Mouse (Mus musculus): ENCODE data around the gene Rab3gap2. TPM values are rescaled to one million over a fixed set of nuclear protein-coding genes. Genes with fewer than 3 reads are reported as not detected.

Rab3gap2 gene
- polyA plus RNA-seq, 1 experiment from 2014 or later = 12.0 TPM

GRCm38 (mm10) chr1:185201994-185202393 is 1.9 kb upstream of the Rab3gap2 start:
- peaks cover 4% of the 10 kb centered on the region; the same call in 1 of the 2 replicates for H3K4me1 ChIP-seq (replicated peaks; ENCODE audit: control insufficient read depth, insufficient read depth)
- H3K9ac ChIP-seq (ENCODE audit: low read length) = no peak overlapping the region
- WGBS = 70% methylated on average over 2 of the region's 2 CpGs
- H3K27me3 ChIP-seq (ENCODE audit: control insufficient read depth, insufficient read depth, low read length) = no peaks in the 10 kb centered on the region
- H3K27ac ChIP-seq (replicated peaks) = no peak overlapping the region
- H3K9me3 ChIP-seq (ENCODE audit: control insufficient read depth, low read length) = no peaks in the 10 kb centered on the region
- TF ChIP-seq EP300 (optimal IDR thresholded peaks at IDR 0.05) = no peak
- TF ChIP-seq CTCF (IDR thresholded peaks at IDR 0.05; ENCODE audit: low read depth) = peak; percentile 37
- no peak overlapping the region for H3K4me2 ChIP-seq (replicated peaks; ENCODE audit: low read depth)
- no peak for ATAC-seq (ENCODE audit: low FRiP score, low TSS enrichment)
- no peaks in the 10 kb centered on the region for H3K36me3 ChIP-seq (ENCODE audit: control insufficient read depth, insufficient read depth, low read length)
- H3K4me3 ChIP-seq (ENCODE audit: low read depth, low read length) = no peak overlapping the region
- no peak for DNase-seq (ENCODE audit: low spot score)

GRCm38 (mm10) chr1:185203196-185203908 is 565 bp upstream of the Rab3gap2 start:
- Histone ChIP-seq H3K4me1 (replicated peaks; ENCODE audit: control insufficient read depth, insufficient read depth) (peaks cover 4% of the 10 kb centered on the region; the same call in 1 of the 2 replicates), H3K36me3 (ENCODE audit: control insufficient read depth, insufficient read depth, low read length) (no peaks in the 10 kb centered on the region), H3K9me3 (ENCODE audit: control insufficient read depth, low read length) (no peaks in the 10 kb centered on the region), H3K4me3 (ENCODE audit: low read depth, low read length) (peak overlapping the region; percentile 99), H3K27ac (replicated peaks) (peak overlapping the region; percentile 91), H3K9ac (ENCODE audit: low read length) (peak overlapping the region; percentile 65), H3K4me2 (replicated peaks; ENCODE audit: low read depth) (peak overlapping the region; percentile 84), H3K27me3 (ENCODE audit: control insufficient read depth, insufficient read depth, low read length) (no peaks in the 10 kb centered on the region)
- DNase-seq (ENCODE audit: low spot score) = peak; percentile 41
- ATAC-seq (ENCODE audit: low FRiP score, low TSS enrichment) = peak; percentile 26
- 2% methylated on average over 23 of the region's 23 CpGs for WGBS
- TF ChIP-seq EP300 (optimal IDR thresholded peaks at IDR 0.05) = no peak
- no peak for TF ChIP-seq CTCF (IDR thresholded peaks at IDR 0.05; ENCODE audit: low read depth)

GRCm38 (mm10) chr1:185205090-185205489 is 1.2 kb downstream of the Rab3gap2 start:
- Histone ChIP-seq H3K27ac (replicated peaks) (no peak overlapping the region), H3K9me3 (ENCODE audit: control insufficient read depth, low read length) (no peaks in the 10 kb centered on the region), H3K4me1 (replicated peaks; ENCODE audit: control insufficient read depth, insufficient read depth) (peaks cover 4% of the 10 kb centered on the region; the same call in 1 of the 2 replicates), H3K36me3 (ENCODE audit: control insufficient read depth, insufficient read depth, low read length) (no peaks in the 10 kb centered on the region), H3K4me2 (replicated peaks; ENCODE audit: low read depth) (peak overlapping the region; percentile 84), H3K27me3 (ENCODE audit: control insufficient read depth, insufficient read depth, low read length) (no peaks in the 10 kb centered on the region), H3K9ac (ENCODE audit: low read length) (peak overlapping the region; percentile 27; the same call in 1 of the 2 replicates), H3K4me3 (ENCODE audit: low read depth, low read length) (peak overlapping the region; percentile 99)
- TF ChIP-seq CTCF (IDR thresholded peaks at IDR 0.05; ENCODE audit: low read depth) (no peak), EP300 (optimal IDR thresholded peaks at IDR 0.05) (no peak)
- DNase-seq (ENCODE audit: low spot score) = no peak
- no peak for ATAC-seq (ENCODE audit: low FRiP score, low TSS enrichment)
- 50% methylated on average over 8 of the region's 8 CpGs for WGBS

- Histone ChIP-seq H3K4me1 (replicated peaks; ENCODE audit: control insufficient read depth, insufficient read depth) (peaks cover 4% of the 10 kb centered on the region; the same call in 1 of the 2 replicates), H3K27me3 (ENCODE audit: control insufficient read depth, insufficient read depth, low read length) (no peaks in the 10 kb centered on the region), H3K4me2 (replicated peaks; ENCODE audit: low read depth) (no peak overlapping the region), H3K4me3 (ENCODE audit: low read depth, low read length) (no peak overlapping the region), H3K36me3 (ENCODE audit: control insufficient read depth, insufficient read depth, low read length) (no peaks in the 10 kb centered on the region), H3K27ac (replicated peaks) (peak overlapping the region; percentile 53), H3K9ac (ENCODE audit: low read length) (no peak overlapping the region), H3K9me3 (ENCODE audit: control insufficient read depth, low read length) (no peaks in the 10 kb centered on the region)
- 75% methylated on average over 13 of the region's 13 CpGs for WGBS
- no peak for ATAC-seq (ENCODE audit: low FRiP score, low TSS enrichment)
- TF ChIP-seq EP300 (optimal IDR thresholded peaks at IDR 0.05) = no peak
- no peak for TF ChIP-seq CTCF (IDR thresholded peaks at IDR 0.05; ENCODE audit: low read depth)
- no peak for DNase-seq (ENCODE audit: low spot score)
These were observed 4.1 kb downstream of the Rab3gap2 start for GRCm38 (mm10) chr1:185207851-185208595.

- WGBS = 87% methylated on average over 8 of the region's 8 CpGs
- TF ChIP-seq EP300 (optimal IDR thresholded peaks at IDR 0.05) (no peak), CTCF (IDR thresholded peaks at IDR 0.05; ENCODE audit: low read depth) (no peak)
- DNase-seq (ENCODE audit: low spot score) (no peak), ATAC-seq (ENCODE audit: low FRiP score, low TSS enrichment) (no peak)
- Histone ChIP-seq H3K4me1 (replicated peaks; ENCODE audit: control insufficient read depth, insufficient read depth) (peaks cover 4% of the 10 kb centered on the region; the same call in 1 of the 2 replicates), H3K4me3 (ENCODE audit: low read depth, low read length) (no peak overlapping the region), H3K27me3 (ENCODE audit: control insufficient read depth, insufficient read depth, low read length) (no peaks in the 10 kb centered on the region), H3K9me3 (ENCODE audit: control insufficient read depth, low read length) (no peaks in the 10 kb centered on the region), H3K27ac (replicated peaks) (no peak overlapping the region), H3K4me2 (replicated peaks; ENCODE audit: low read depth) (no peak overlapping the region), H3K36me3 (ENCODE audit: control insufficient read depth, insufficient read depth, low read length) (no peaks in the 10 kb centered on the region), H3K9ac (ENCODE audit: low read length) (no peak overlapping the region)
These were observed 4.8 kb downstream of the Rab3gap2 start for GRCm38 (mm10) chr1:185208766-185209165.

Data from stomach, postnatal 0 days (tissue).